Mouse (Mus musculus): ENCODE data around the gene Dynlt1a.
"Not testable (repeated sequence)": the region's sequence is repeated elsewhere in the genome, so short reads cannot be mapped to it uniquely, and the experiment has no call there.

- not testable (repeated sequence) for TF ChIP-seq CTCF (IDR thresholded peaks at IDR 0.05); POLR2A (IDR thresholded peaks at IDR 0.05; ENCODE audit: insufficient read depth, low read depth, low read length); EP300 (IDR thresholded peaks at IDR 0.05; ENCODE audit: insufficient read depth, low read depth, low read length)
Observed at GRCm38 (mm10) chr17:6257070-6257456, 60.2 kb downstream of the Dynlt1a start.

All from heart, adult 2 months (tissue).